Mouse (Mus musculus): ENCODE measurements around the gene D330045A20Rik.
"Not testable (repeated sequence)": the region's sequence is repeated elsewhere in the genome, so short reads cannot be mapped to it uniquely, and the experiment has no call there.

- TF ChIP-seq ZC3H11A (IDR thresholded peaks at IDR 0.05; ENCODE audit: borderline replicate concordance, low read depth, low read length); ZNF384 (IDR thresholded peaks at IDR 0.05; ENCODE audit: low read depth, low read length); CHD2 (IDR thresholded peaks at IDR 0.05; ENCODE audit: low read depth, low read length); MAFK (IDR thresholded peaks at IDR 0.05; ENCODE audit: insufficient read depth, low read depth, low read length): not testable (repeated sequence)
Observed at GRCm38 (mm10) chrX:139441057-139441456, 39.1 kb upstream of the D330045A20Rik start.
